Mouse (Mus musculus) limb, embryonic 14.5 days (tissue): ENCODE measurements around the gene Sycn. TPM values are rescaled to one million over a fixed set of nuclear protein-coding genes. Genes with fewer than 3 reads are reported as not detected.

Experiments used
- ATAC-seq: fragments of 200-750 bp; cut with Nextera tagmentation; 2 replicates; pipeline ENCODE4 v1.8.0; 2017; ENCODE audit warnings: low read depth, moderate number of reproducible peaks, moderate TSS enrichment; ENCODE audit not compliant: low FRiP score
- DNase-seq: peaks from one replicate; pipeline ENCODE4 v3.0.0-alpha.2; 2015; ENCODE audit warnings: low spot score
- H3K27ac ChIP-seq: fragments of 300-500 bp; sonication (generic); replicated peaks from 2 replicates; pipeline ENCODE4 v1.5.1; 2014; ENCODE audit warnings: low read depth, mild to moderate bottlenecking, low read length, moderate library complexity, mixed read lengths
- H3K27me3 ChIP-seq: fragments of 300-500 bp; sonication (generic); 2 replicates; pipeline ENCODE4 v1.6.1; 2014; ENCODE audit warnings: low read length, mixed read lengths; ENCODE audit not compliant: control insufficient read depth, insufficient read depth
- H3K36me3 ChIP-seq: fragments of 300-500 bp; sonication (generic); 2 replicates; pipeline ENCODE4 v1.6.1; 2014; ENCODE audit warnings: mild to moderate bottlenecking, low read length, moderate library complexity, mixed read lengths; ENCODE audit not compliant: control insufficient read depth, insufficient read depth
- H3K4me1 ChIP-seq: fragments of 300-500 bp; sonication (generic); 2 replicates; pipeline ENCODE4 v1.6.1; 2014; ENCODE audit warnings: antibody characterized with exemption, low read length, mixed read lengths; ENCODE audit not compliant: control insufficient read depth, insufficient read depth
- H3K4me2 ChIP-seq: fragments of 300-500 bp; sonication (generic); replicated peaks from 2 replicates; pipeline ENCODE4 v1.6.1; 2014; ENCODE audit warnings: low read depth, mild to moderate bottlenecking, low read length, moderate library complexity; ENCODE audit not compliant: severe bottlenecking
- H3K4me3 ChIP-seq: fragments of 300-500 bp; sonication (generic); replicated peaks from 2 replicates; pipeline ENCODE4 v1.5.1; 2014; ENCODE audit warnings: low read length
- H3K9ac ChIP-seq: fragments of 300-500 bp; sonication (generic); 2 replicates; pipeline ENCODE4 v1.6.1; 2014; ENCODE audit warnings: mild to moderate bottlenecking, low read depth, low read length, moderate library complexity; ENCODE audit not compliant: severe bottlenecking
- H3K9me3 ChIP-seq: fragments of 300-500 bp; sonication (generic); 2 replicates; pipeline ENCODE4 v1.6.1; 2016; ENCODE audit warnings: low read length; ENCODE audit not compliant: control insufficient read depth
- POLR2A ChIP-seq: fragments of 200-500 bp; IDR thresholded peaks from 2 replicates; pipeline ENCODE4 v1.8.0; 2012; ENCODE audit warnings: inconsistent platforms, mild to moderate bottlenecking, moderate library complexity, borderline replicate concordance; ENCODE audit not compliant: insufficient read depth, insufficient read length; ENCODE audit errors: extremely low read depth
- WGBS: fragments of 180-500 bp; shearing (Covaris S2); extraction: QIAGEN DNeasy Blood & Tissue Kit; methylation state at CpG from one replicate; pipeline ENCODE4 v1.1.7; 2014; 5-methylcytosine and 5-hydroxymethylcytosine counted together
- polyA plus RNA-seq, 2 experiments: library from polyadenylated mRNA; depleted of rRNA in 1 of 2; stranded (reverse) in 1 of 2; unstranded in 1 of 2; fragments of >200 nt; fragmentation: Nextera tagmentation in 1 of 2; extraction: Ambion mirVana in 1 of 2; gene quantifications; 2 replicates each; pipeline versions ENCODE4 v1.2.1 to v1.2.3; 2012 to 2014

The Sycn gene
- polyA plus RNA-seq, 2 experiments: 0.14 TPM; not detected in 1

- H3K9me3 ChIP-seq: no peaks in the 10 kb centered on the region
- no peaks in the 10 kb centered on the region for H3K36me3 ChIP-seq
- no peak overlapping the region for H3K9ac ChIP-seq
- DNase-seq (no peak), ATAC-seq (no peak)
- H3K4me2 ChIP-seq: no peak overlapping the region
- no peak for TF ChIP-seq POLR2A
- 68% methylated on average over 7 of the region's 7 CpGs for WGBS
- peaks cover 47% of the 10 kb centered on the region for H3K27me3 ChIP-seq
- H3K4me1 ChIP-seq: peaks cover 5% of the 10 kb centered on the region
- no peak overlapping the region for H3K4me3 ChIP-seq
- H3K27ac ChIP-seq: no peak overlapping the region
Observed at GRCm38 (mm10) chr7:28547628-28548027, 6.9 kb downstream of the Sycn start.

DNA sequence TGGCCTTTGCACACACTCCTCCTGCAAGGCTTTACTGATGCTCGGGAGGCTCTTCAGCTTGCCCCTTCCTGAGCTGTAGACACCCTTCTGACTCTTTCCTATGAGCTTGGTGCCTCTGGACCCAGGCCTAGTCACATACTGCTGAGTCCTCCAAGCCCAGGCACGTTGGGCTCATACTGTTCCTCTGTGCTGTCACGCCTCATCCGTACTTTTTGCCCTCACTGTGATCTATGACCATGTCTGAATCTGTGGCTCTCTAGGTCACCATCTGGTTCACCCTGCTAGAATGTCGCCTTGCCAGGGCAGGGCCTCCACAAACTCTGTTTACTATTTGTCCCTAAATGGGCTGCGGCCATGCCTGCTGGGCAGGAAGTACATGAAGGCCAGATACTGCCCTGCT is 12.4 kb downstream of the Sycn start:
- WGBS: 93% methylated on average over 6 of the region's 6 CpGs
- no peak overlapping the region for H3K9ac ChIP-seq

DNA sequence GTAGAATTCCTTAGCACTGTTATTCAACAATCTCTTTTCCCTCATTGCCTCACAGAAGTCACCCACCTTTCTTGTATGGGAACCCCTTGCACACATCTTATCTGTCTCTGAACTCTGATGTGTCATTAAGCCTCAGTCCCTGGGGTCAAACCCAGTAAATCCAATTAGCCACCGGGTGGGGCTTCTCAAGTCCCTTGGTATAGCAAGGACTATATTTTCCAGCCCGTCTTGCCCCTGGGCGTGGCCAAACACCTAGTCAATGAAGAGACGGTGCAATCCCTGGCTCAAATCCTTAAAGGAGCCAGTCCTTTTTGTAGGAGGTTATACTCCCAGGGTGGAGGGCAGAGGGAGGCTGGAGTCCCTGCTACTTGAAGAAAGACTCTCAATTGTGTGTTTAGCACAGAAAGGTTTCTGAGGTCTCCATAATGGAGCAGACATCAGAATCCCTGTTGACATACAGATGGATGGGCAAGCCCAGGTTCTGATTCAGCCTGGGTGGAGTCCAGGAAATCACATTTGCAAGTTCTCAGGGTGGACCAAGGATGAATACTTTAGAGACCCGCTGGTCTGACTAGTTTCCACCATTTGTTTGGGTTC is 15.4 kb downstream of the Sycn start:
- TF ChIP-seq POLR2A: no peak
- peaks cover 2% of the 10 kb centered on the region; the same call in 1 of the 2 replicates for H3K4me1 ChIP-seq
- DNase-seq: no peak
- 14% methylated on average over 5 of the region's 5 CpGs for WGBS
- no peak overlapping the region for H3K27ac ChIP-seq
- no peaks in the 10 kb centered on the region for H3K27me3 ChIP-seq
- ATAC-seq: no peak
- H3K9me3 ChIP-seq: no peaks in the 10 kb centered on the region
- H3K9ac ChIP-seq: no peak overlapping the region
- H3K4me3 ChIP-seq: no peak overlapping the region
- H3K4me2 ChIP-seq: no peak overlapping the region
- peaks cover 30% of the 10 kb centered on the region for H3K36me3 ChIP-seq

More for the DNA sequence above, 12.4 kb downstream of the Sycn start:
- H3K9me3 ChIP-seq: no peaks in the 10 kb centered on the region
- no peak for TF ChIP-seq POLR2A
- DNase-seq (no peak), ATAC-seq (no peak)
- no peak overlapping the region for H3K4me3 ChIP-seq
- H3K4me1 ChIP-seq: no peaks in the 10 kb centered on the region
- H3K27me3 ChIP-seq: 0 out of 2 replicates have a peak, but pooled peaks cover 2% of the 10 kb centered on the region
- 0 out of 2 replicates have a peak, but pooled peaks cover 4% of the 10 kb centered on the region for H3K36me3 ChIP-seq
- no peak overlapping the region for H3K27ac ChIP-seq
- H3K4me2 ChIP-seq: no peak overlapping the region

GRCm38 (mm10) chr7:28557069-28557468 is 16.4 kb downstream of the Sycn start:
- Histone ChIP-seq H3K4me1 (peaks cover 2% of the 10 kb centered on the region; the same call in 1 of the 2 replicates), H3K27me3 (no peaks in the 10 kb centered on the region), H3K9ac (no peak overlapping the region), H3K4me2 (no peak overlapping the region), H3K9me3 (no peaks in the 10 kb centered on the region), H3K36me3 (peaks cover 34% of the 10 kb centered on the region), H3K27ac (no peak overlapping the region), H3K4me3 (no peak overlapping the region)
- ATAC-seq (no peak), DNase-seq (no peak)
- 71% methylated on average over 5 of the region's 5 CpGs for whole genome bisulfite sequencing
- TF ChIP-seq POLR2A: no peak

GRCm38 (mm10) chr7:28557708-28558107 is 17.0 kb downstream of the Sycn start:
- Histone ChIP-seq H3K9ac (no peak overlapping the region), H3K36me3 (peaks cover 40% of the 10 kb centered on the region), H3K4me3 (no peak overlapping the region), H3K4me1 (peaks cover 2% of the 10 kb centered on the region; the same call in 1 of the 2 replicates), H3K9me3 (no peaks in the 10 kb centered on the region), H3K27ac (no peak overlapping the region), H3K27me3 (no peaks in the 10 kb centered on the region), H3K4me2 (no peak overlapping the region)
- no peak for TF ChIP-seq POLR2A
- peak; percentile 42 for DNase-seq
- 70% methylated on average over 6 of the region's 6 CpGs for WGBS
- ATAC-seq: peak; percentile 68
